Mouse (Mus musculus) ZHBTc4 (cell line): ENCODE measurements around the gene Olfr1019.

Experiments used
- DNase-seq: peaks from one replicate; pipeline ENCODE4 v3.0.0-alpha.2; 2011; ENCODE audit warnings: low read depth, low spot score

Olfr1019 gene

DNA sequence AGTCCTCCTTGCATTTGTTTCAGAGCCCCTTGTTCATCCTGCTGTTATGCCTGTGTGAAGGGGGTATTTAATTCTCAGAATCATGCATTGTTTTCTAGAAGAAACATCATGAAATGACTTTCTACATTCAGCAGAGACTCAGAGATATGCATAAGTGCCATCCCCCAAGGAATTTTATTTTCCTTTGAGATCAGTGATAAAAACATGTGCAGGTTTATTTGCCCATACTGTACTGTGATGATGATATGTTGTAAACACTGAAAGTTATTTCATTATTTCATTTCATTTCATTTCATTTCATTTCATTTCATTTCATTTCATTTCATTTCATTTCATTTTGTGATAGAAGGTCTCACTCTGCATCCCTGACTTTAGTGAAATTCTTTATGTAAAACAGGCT lies at the start of gene Olfr1019:
Gene Olfr1019, minus strand, starts transcription at position 101 of the 400 bp plus-strand sequence.
- no peak for DNase-seq

DNA sequence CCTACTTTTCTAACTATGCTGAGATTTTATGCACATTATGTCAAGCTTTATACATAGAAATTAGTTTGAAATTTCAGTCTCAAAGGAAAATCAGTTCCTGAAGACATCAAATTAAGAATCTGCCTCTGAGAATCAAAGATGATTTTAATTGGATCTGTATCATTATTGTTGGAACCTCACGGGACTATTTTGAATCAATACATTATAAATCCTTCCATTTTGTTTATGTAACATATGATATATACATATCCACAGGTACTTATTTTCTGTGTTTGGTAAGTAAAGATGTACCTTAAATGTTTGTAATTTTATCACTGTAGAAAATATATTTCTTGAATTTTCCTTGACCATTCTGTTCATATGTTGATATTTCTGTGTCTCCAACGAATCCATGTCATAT lies 40.1 kb upstream of the Olfr1019 start, which contains the start of gene Olfr1023:
Gene Olfr1023, plus strand, starts transcription at position 301 of the 400 bp plus-strand sequence.
- DNase-seq: no peak

GRCm38 (mm10) chr2:85868294-85868693 lies 23.0 kb upstream of the Olfr1019 start, which contains the start of gene Olfr1022:
Gene Olfr1022, plus strand, starts transcription at chr2:85868594.
- no peak for DNase-seq

DNA sequence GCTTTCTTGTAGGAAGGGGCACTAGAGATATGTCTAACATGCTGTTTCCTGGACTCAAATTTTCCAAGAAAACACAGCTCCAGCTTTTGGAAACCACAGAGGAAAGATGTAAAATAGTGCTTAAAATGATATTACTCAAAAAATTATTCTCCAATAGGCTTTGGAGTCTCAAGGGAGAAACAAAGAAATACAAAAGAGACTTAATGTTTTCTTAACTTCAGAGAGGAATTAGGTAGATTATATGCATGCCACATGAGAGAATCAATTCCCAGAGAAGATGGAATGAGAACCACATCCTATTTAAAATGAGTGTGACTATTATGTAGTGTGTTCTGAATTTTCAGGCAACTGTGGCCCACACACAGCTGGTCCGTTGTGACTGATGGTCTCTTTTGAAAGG lies 1.4 kb upstream of the Olfr1019 start, which contains the start of gene Olfr1020:
Gene Olfr1020, plus strand, starts transcription at position 301 of the 400 bp plus-strand sequence.
- DNase-seq: no peak

GRCm38 (mm10) chr2:85818179-85818578 lies 27.1 kb downstream of the Olfr1019 start, which contains the start of gene Olfr1018:
Gene Olfr1018, plus strand, starts transcription at chr2:85818479.
- DNase-seq: no peak

DNA sequence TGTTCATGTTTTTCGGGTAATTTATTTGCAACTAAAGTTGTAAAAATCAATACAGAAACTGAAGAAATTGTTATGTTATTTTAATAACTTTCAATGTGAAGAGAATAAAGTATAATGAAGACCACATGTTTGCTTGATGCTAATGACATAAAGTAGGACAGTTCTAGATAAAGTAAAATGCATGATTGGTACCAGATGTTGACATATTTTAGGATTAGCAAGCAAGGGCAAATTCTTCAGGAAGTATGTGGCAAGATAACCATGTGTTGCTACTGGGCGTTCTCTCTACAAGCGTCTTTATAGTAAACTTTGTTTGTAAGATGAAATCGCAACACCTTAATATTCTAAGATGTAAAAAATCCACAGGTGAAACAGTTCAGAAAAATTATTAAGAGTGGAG lies 40.8 kb downstream of the Olfr1019 start:
- DNase-seq: no peak

- DNase-seq: no peak
These were observed 42.8 kb downstream of the Olfr1019 start, which contains the start of gene Olfr1016 for GRCm38 (mm10) chr2:85802444-85802843. Gene Olfr1016, minus strand, starts transcription at chr2:85802544.

GRCm38 (mm10) chr2:85792331-85792730 lies 53.0 kb downstream of the Olfr1019 start:
- peak; percentile 5 for DNase-seq
